Mouse (Mus musculus) ES-Bruce4 (cell line): ENCODE results near the gene Grip2.

ENCODE experiments used
- CTCF ChIP-seq: IDR thresholded peaks from one replicate; pipeline ENCODE4 v1.8.1; 2011; ENCODE audit warnings: low read depth, low read length
- EP300 ChIP-seq: IDR thresholded peaks from 2 replicates; pipeline ENCODE4 v1.6.1; 2011; ENCODE audit warnings: low read depth, low read length; ENCODE audit not compliant: insufficient read depth
- POLR2A ChIP-seq: IDR thresholded peaks from one replicate; pipeline ENCODE4 v1.8.1; 2011; ENCODE audit warnings: low read length; ENCODE audit not compliant: insufficient read depth

DNA sequence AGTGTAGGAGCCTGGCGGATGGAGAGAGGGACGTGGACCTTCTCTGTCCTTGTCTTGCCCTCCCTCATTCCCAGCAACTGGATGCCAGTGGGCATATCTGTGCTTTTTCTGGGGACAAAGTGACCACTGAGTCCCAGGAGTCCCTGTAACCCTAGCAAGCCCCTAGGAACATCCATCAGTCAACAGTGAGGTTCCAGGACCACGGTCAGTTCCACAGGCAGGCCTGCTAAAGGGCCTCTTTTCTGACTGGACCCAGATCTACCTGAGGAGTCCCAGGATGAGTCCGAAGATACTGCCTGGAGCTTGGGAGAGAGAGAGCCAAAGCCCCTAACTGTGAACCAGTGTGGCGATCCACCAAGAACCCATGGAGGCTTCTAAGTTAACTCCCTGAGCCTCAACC, 53.1 kb downstream of the Grip2 start:
- TF ChIP-seq CTCF (no peak), POLR2A (no peak), EP300 (no peak)
